Mouse (Mus musculus): Measurements from ENCODE around the gene Gm42372. TPM values are rescaled to one million over a fixed set of nuclear protein-coding genes. Genes with fewer than 3 reads are reported as not detected.

The Gm42372 gene
- polyA plus RNA-seq, 1 experiment from 2014 or later = 0.08 TPM

DNA sequence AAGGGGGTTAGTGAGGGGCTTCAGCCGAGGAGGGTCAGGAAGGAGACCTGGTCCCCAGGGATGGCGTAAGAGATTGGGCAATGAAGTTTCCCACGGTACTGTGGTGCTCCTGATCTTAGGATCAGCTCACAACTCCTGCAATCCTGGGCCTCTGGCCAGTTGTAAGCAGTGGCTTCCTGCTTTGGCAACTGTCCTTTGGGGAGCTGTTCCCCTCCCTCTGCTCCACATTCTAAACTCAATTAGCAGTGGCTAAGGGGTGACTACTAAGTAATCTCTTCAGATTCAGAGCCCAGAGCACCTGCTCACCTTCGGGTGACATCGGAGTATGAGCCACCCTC lies 27.1 kb downstream of the Gm42372 start:
- no peaks in the 10 kb centered on the region for H3K9me3 ChIP-seq (ENCODE audit: control insufficient read depth, low read length)
- peaks cover 100% of the 10 kb centered on the region for H3K36me3 ChIP-seq (ENCODE audit: control insufficient read depth, insufficient read depth, low read length)
- no peak overlapping the region for H3K27ac ChIP-seq (replicated peaks in 1 of 2; ENCODE audit: control insufficient read depth in 1 of 2, insufficient read depth in 1 of 2, low read depth in 2 of 2, low read length in 2 of 2)
- no peaks in the 10 kb centered on the region for H3K4me1 ChIP-seq (ENCODE audit: control insufficient read depth in 2 of 2, insufficient read depth in 2 of 2, low read length in 2 of 2)
- H3K4me3 ChIP-seq (ENCODE audit: control insufficient read depth in 1 of 2, insufficient read depth in 1 of 2, low read depth in 1 of 2, low read length in 2 of 2) = no peak overlapping the region
- no peak for ATAC-seq (ENCODE audit: insufficient number of reproducible peaks, insufficient read depth, low FRiP score, low read depth)
- H3K4me2 ChIP-seq (ENCODE audit: low read length) = no peak overlapping the region
- H3K27me3 ChIP-seq (ENCODE audit: control insufficient read depth, insufficient read depth, low read length) = no peaks in the 10 kb centered on the region
- 88% methylated on average over 5 of the region's 5 CpGs for WGBS
- no peak overlapping the region for H3K9ac ChIP-seq (ENCODE audit: low read length)

DNA sequence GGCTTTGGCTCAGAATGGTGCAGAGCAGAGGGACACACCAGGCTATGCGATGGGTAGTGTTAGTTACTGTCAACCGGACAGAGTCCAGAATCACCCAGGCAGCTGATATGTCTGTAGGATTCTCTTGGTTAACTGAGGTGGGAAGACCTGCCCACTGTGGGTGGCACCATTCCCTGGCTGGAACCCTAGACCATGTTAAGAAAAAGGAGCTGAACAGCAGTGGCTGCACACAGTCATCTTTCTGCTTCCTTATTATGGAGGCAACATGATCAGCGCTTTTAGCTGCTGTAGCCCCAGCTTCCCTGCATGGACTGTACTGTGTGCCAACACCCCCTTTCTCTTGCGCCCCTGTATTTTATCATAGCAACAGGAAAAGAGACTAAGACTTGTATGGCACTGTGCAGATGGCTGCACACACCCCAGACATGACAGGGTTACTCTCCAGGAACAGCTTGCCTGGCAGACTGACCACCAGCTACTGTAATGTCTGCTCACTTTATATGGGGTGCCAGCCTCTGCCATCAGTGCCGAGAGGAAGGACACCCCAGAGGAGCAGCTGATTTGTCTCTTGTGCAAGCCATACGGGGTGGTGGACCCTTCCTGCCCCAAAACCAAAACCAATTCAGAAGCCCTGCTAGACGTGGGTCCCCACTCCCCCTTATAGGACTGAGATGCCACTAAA lies 29.2 kb downstream of the Gm42372 start:
- no peaks in the 10 kb centered on the region for H3K27me3 ChIP-seq (ENCODE audit: control insufficient read depth, insufficient read depth, low read length)
- H3K9ac ChIP-seq (ENCODE audit: low read length) = no peak overlapping the region
- no peak overlapping the region for H3K4me2 ChIP-seq (ENCODE audit: low read length)
- no peaks in the 10 kb centered on the region for H3K9me3 ChIP-seq (ENCODE audit: control insufficient read depth, low read length)
- no peak overlapping the region for H3K4me3 ChIP-seq (ENCODE audit: control insufficient read depth in 1 of 2, insufficient read depth in 1 of 2, low read depth in 1 of 2, low read length in 2 of 2)
- 86% methylated on average over 7 of the region's 7 CpGs for WGBS
- ATAC-seq (ENCODE audit: insufficient number of reproducible peaks, insufficient read depth, low FRiP score, low read depth) = no peak
- H3K27ac ChIP-seq (replicated peaks in 1 of 2; ENCODE audit: control insufficient read depth in 1 of 2, insufficient read depth in 1 of 2, low read depth in 2 of 2, low read length in 2 of 2) = no peak overlapping the region
- peaks cover 3 to 8% of the 10 kb centered on the region in 2 experiments; a peak in 3 of 4 replicates for H3K4me1 ChIP-seq (ENCODE audit: control insufficient read depth in 2 of 2, insufficient read depth in 2 of 2, low read length in 2 of 2)
- H3K36me3 ChIP-seq (ENCODE audit: control insufficient read depth, insufficient read depth, low read length) = peaks cover 96% of the 10 kb centered on the region

DNA sequence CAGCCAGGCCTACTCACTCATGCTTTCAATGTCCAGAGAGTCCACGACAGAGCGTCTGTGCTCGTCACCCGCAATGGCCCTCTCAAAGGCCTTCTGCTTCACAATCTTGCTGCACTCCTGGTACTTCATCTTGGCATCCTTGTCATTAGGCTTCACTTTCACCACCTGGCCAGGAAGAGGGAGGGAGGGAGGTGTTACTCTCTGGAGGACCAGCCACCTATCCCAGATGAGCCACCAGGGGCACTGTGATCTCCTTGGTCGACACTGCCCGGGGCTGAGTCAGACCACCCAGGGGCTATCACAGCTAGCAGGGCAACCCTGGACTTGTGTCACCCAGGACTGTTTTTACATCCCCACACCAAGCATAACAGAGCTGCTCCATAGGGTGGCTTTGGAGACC lies 32.5 kb downstream of the Gm42372 start:
- H3K36me3 ChIP-seq (ENCODE audit: control insufficient read depth, insufficient read depth, low read length) = peaks cover 83% of the 10 kb centered on the region
- no peak overlapping the region for H3K4me2 ChIP-seq (ENCODE audit: low read length)
- H3K4me3 ChIP-seq (ENCODE audit: control insufficient read depth in 1 of 2, insufficient read depth in 1 of 2, low read depth in 1 of 2, low read length in 2 of 2) = no peak overlapping the region
- WGBS = 74% methylated on average over 6 of the region's 6 CpGs
- ATAC-seq (ENCODE audit: insufficient number of reproducible peaks, insufficient read depth, low FRiP score, low read depth) = no peak
- H3K27ac ChIP-seq (replicated peaks in 1 of 2; ENCODE audit: control insufficient read depth in 1 of 2, insufficient read depth in 1 of 2, low read depth in 2 of 2, low read length in 2 of 2) = no peak overlapping the region
- peaks cover 11 to 19% of the 10 kb centered on the region in 2 experiments; a peak in 3 of 4 replicates for H3K4me1 ChIP-seq (ENCODE audit: control insufficient read depth in 2 of 2, insufficient read depth in 2 of 2, low read length in 2 of 2)
- H3K27me3 ChIP-seq (ENCODE audit: control insufficient read depth, insufficient read depth, low read length) = no peaks in the 10 kb centered on the region
- no peak overlapping the region for H3K9ac ChIP-seq (ENCODE audit: low read length)
- H3K9me3 ChIP-seq (ENCODE audit: control insufficient read depth, low read length) = no peaks in the 10 kb centered on the region

DNA sequence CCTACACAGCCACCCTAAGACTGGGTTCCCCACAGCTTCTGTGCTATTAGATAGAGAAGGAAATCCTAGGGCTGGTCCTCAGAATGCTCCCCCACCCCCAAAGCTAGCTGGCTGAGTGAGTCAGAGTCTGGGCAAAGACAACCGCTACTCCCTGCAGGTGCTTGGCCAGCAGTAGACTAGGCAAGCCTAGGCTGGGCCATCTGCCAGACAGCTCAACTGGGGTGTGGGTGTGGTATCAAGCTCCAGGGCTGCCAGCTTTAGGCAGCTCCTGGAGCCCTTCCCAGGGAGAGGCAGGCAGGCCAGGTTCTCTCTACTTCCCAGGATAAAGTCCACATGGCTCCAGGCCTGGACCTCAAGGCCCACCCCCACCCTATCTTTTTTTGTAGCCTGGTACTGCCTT lies 34.1 kb downstream of the Gm42372 start:
- Histone ChIP-seq H3K27me3 (ENCODE audit: control insufficient read depth, insufficient read depth, low read length) (no peaks in the 10 kb centered on the region), H3K36me3 (ENCODE audit: control insufficient read depth, insufficient read depth, low read length) (peaks cover 83% of the 10 kb centered on the region), H3K9ac (ENCODE audit: low read length) (no peak overlapping the region), H3K4me3 (ENCODE audit: control insufficient read depth in 1 of 2, insufficient read depth in 1 of 2, low read depth in 1 of 2, low read length in 2 of 2) (no peak overlapping the region), H3K4me2 (ENCODE audit: low read length) (no peak overlapping the region), H3K9me3 (ENCODE audit: control insufficient read depth, low read length) (no peaks in the 10 kb centered on the region), H3K27ac (replicated peaks in 1 of 2; ENCODE audit: control insufficient read depth in 1 of 2, insufficient read depth in 1 of 2, low read depth in 2 of 2, low read length in 2 of 2) (peak overlapping the region; percentile 69 to 88), H3K4me1 (ENCODE audit: control insufficient read depth in 2 of 2, insufficient read depth in 2 of 2, low read length in 2 of 2) (peaks cover 11 to 19% of the 10 kb centered on the region in 2 experiments; a peak in 3 of 4 replicates)
- ATAC-seq (ENCODE audit: insufficient number of reproducible peaks, insufficient read depth, low FRiP score, low read depth) = peak; percentile 93
- 29% methylated on average over 1 of the region's 1 CpGs for WGBS

DNA sequence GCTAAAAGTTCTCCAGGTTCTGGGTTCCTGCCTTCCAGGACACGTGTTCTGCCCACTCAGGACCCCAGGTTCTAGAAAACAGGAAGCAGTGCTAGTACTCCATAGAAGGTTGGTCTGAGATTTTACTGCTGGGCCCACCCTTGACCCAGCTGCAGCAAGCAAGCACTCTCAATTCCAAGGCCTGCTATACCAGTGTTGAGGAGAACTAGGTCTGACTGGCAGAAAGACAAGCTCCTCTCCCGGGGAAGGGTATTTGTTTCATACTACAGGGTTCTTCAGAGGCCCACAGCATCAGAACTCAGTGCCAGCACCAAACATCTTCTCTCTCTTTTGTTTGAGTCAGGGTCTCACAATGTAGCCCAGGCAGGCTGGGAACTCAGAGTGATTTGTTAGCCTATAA lies 35.0 kb downstream of the Gm42372 start:
- no peak overlapping the region for H3K4me3 ChIP-seq (ENCODE audit: control insufficient read depth in 1 of 2, insufficient read depth in 1 of 2, low read depth in 1 of 2, low read length in 2 of 2)
- H3K4me2 ChIP-seq (ENCODE audit: low read length) = no peak overlapping the region
- peaks cover 17 to 24% of the 10 kb centered on the region in 2 experiments for H3K4me1 ChIP-seq (ENCODE audit: control insufficient read depth in 2 of 2, insufficient read depth in 2 of 2, low read length in 2 of 2)
- peak overlapping the region; percentile 67 to 88 for H3K27ac ChIP-seq (replicated peaks in 1 of 2; ENCODE audit: control insufficient read depth in 1 of 2, insufficient read depth in 1 of 2, low read depth in 2 of 2, low read length in 2 of 2)
- peak overlapping the region; percentile 59 for H3K9ac ChIP-seq (ENCODE audit: low read length)
- WGBS = 92% methylated on average over 2 of the region's 2 CpGs
- H3K36me3 ChIP-seq (ENCODE audit: control insufficient read depth, insufficient read depth, low read length) = peaks cover 83% of the 10 kb centered on the region
- no peaks in the 10 kb centered on the region for H3K9me3 ChIP-seq (ENCODE audit: control insufficient read depth, low read length)
- no peaks in the 10 kb centered on the region for H3K27me3 ChIP-seq (ENCODE audit: control insufficient read depth, insufficient read depth, low read length)
- no peak for ATAC-seq (ENCODE audit: insufficient number of reproducible peaks, insufficient read depth, low FRiP score, low read depth)

DNA sequence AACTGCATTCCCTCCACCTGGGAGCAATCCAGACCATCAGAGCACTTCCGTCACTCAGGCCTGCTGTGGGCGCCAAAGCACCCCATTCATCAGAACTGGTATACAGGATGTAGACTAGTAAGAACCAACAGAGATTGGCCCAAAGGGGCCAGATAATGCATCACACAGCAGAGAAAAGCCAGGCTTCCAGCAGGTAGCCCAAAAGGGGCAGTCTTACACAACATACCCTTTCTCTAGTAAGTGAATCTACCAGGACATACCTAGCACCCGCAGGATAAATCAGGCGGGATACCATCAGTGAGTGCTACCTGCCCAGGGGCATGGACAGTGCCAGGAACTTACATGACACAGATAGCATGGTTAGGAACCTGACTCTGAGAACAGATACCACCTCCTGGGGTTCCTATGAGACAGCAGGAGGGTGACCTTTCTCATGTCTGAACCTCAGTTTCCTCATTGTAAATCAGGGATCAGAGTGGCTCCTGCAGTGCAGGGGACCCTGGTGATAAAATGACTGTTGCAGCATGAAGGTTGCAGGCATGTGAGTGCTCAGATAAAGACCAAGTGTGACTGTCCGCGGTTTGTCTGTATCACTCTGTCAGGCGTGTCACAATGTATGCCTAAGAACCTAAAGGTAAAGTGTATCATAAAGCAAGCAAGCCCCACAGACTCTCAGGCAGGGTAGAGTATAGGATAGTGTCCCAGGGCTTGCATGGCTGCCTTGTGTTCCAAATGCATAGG lies 36.7 kb downstream of the Gm42372 start:
- no peak overlapping the region for H3K9ac ChIP-seq (ENCODE audit: low read length)
- H3K27ac ChIP-seq (replicated peaks in 1 of 2; ENCODE audit: control insufficient read depth in 1 of 2, insufficient read depth in 1 of 2, low read depth in 2 of 2, low read length in 2 of 2) = no peak overlapping the region
- H3K4me1 ChIP-seq (ENCODE audit: control insufficient read depth in 2 of 2, insufficient read depth in 2 of 2, low read length in 2 of 2) = peaks cover 33 to 40% of the 10 kb centered on the region in 2 experiments
- H3K4me3 ChIP-seq (ENCODE audit: control insufficient read depth in 1 of 2, insufficient read depth in 1 of 2, low read depth in 1 of 2, low read length in 2 of 2) = no peak overlapping the region
- WGBS = 78% methylated on average over 7 of the region's 7 CpGs
- H3K4me2 ChIP-seq (ENCODE audit: low read length) = no peak overlapping the region
- H3K27me3 ChIP-seq (ENCODE audit: control insufficient read depth, insufficient read depth, low read length) = no peaks in the 10 kb centered on the region
- H3K9me3 ChIP-seq (ENCODE audit: control insufficient read depth, low read length) = no peaks in the 10 kb centered on the region
- no peak for ATAC-seq (ENCODE audit: insufficient number of reproducible peaks, insufficient read depth, low FRiP score, low read depth)
- peaks cover 66% of the 10 kb centered on the region for H3K36me3 ChIP-seq (ENCODE audit: control insufficient read depth, insufficient read depth, low read length)

DNA sequence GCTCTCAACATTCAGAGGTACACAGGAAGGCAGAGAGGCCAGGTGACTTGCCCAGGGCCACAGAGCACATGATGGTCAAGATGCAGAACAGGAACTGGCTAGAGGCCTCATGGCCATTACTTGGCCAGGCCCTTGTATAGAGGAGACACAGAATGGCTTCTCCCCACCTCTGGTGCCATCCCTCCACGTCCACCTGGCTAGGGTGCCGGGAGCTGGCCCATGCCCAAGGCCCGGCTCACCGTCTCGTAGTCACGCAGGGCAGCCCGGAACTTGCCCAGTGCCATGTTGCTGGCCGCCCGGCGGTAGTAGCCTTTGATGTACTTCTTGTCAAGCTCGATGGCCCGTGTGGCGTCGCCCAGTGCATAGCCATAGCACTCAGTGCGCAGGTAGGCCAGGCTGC lies 39.3 kb downstream of the Gm42372 start:
- H3K27ac ChIP-seq (replicated peaks in 1 of 2; ENCODE audit: control insufficient read depth in 1 of 2, insufficient read depth in 1 of 2, low read depth in 2 of 2, low read length in 2 of 2) = no peak overlapping the region
- peaks cover 51 to 57% of the 10 kb centered on the region in 2 experiments for H3K4me1 ChIP-seq (ENCODE audit: control insufficient read depth in 2 of 2, insufficient read depth in 2 of 2, low read length in 2 of 2)
- no peak overlapping the region for H3K4me2 ChIP-seq (ENCODE audit: low read length)
- no peak overlapping the region for H3K9ac ChIP-seq (ENCODE audit: low read length)
- WGBS = 95% methylated on average over 15 of the region's 15 CpGs
- H3K36me3 ChIP-seq (ENCODE audit: control insufficient read depth, insufficient read depth, low read length) = peaks cover 51% of the 10 kb centered on the region
- no peak overlapping the region for H3K4me3 ChIP-seq (ENCODE audit: control insufficient read depth in 1 of 2, insufficient read depth in 1 of 2, low read depth in 1 of 2, low read length in 2 of 2)
- H3K27me3 ChIP-seq (ENCODE audit: control insufficient read depth, insufficient read depth, low read length) = no peaks in the 10 kb centered on the region
- no peaks in the 10 kb centered on the region for H3K9me3 ChIP-seq (ENCODE audit: control insufficient read depth, low read length)
- ATAC-seq (ENCODE audit: insufficient number of reproducible peaks, insufficient read depth, low FRiP score, low read depth) = no peak
